10 mouse cellular contexts compared by ENCODE assay signal in genomic region chr3:30076522-30076921, GRCm38 (mm10).
"Had no signal": no experiment of that assay in that cellular context is flagged by ENCODE, and none has a peak within 500 bp of the region (broad histone marks: within the 10 kb centered on the region; RNA-seq: fewer than 3 reads in every experiment).

No protein-coding gene starts in this region.

- H3K4me1 ChIP-seq: intestine, embryonic 15.5 days had no signal

- H3K36me3 ChIP-seq: intestine, embryonic 15.5 days; limb, embryonic 12.5 days; lung, embryonic 15.5 days; midbrain, embryonic 13.5 days had no signal

- ATAC-seq: intestine, embryonic 15.5 days; midbrain, embryonic 13.5 days had no signal

- H3K9ac ChIP-seq: intestine, embryonic 15.5 days; limb, embryonic 12.5 days; liver, embryonic 14.5 days; lung, embryonic 15.5 days; midbrain, embryonic 13.5 days had no signal

- H3K27ac ChIP-seq: intestine, embryonic 15.5 days; layer of hippocampus, adult 2 months; limb, embryonic 12.5 days; liver, embryonic 14.5 days; midbrain, embryonic 13.5 days had no signal

- H3K4me2 ChIP-seq: intestine, embryonic 15.5 days; limb, embryonic 12.5 days; lung, embryonic 15.5 days; midbrain, embryonic 13.5 days had no signal

- DNase-seq: liver; right cerebral cortex, adult 18-20 months; right cerebral cortex, postnatal 25 days; thymus, postnatal 36 days had no signal

- H3K4me3 ChIP-seq: intestine, embryonic 15.5 days; layer of hippocampus, adult 2 months; limb, embryonic 12.5 days; lung, embryonic 15.5 days; midbrain, embryonic 13.5 days had no signal

- H3K27me3 ChIP-seq: intestine, embryonic 15.5 days; limb, embryonic 12.5 days; lung, embryonic 15.5 days; midbrain, embryonic 13.5 days had no signal

- H3K9me3 ChIP-seq: intestine, embryonic 15.5 days; limb, embryonic 12.5 days; lung, embryonic 15.5 days; midbrain, embryonic 13.5 days had no signal
